Mouse (Mus musculus) liver, postnatal 0 days (tissue): Measurements from ENCODE around the gene 9930021J03Rik. TPM values are rescaled to one million over a fixed set of nuclear protein-coding genes. Genes with fewer than 3 reads are reported as not detected.
A peak's percentile ranks its signal among the peaks of the same experiment; 100 is the strongest.

Experiments used
- ATAC-seq: fragments of 200-750 bp; cut with Nextera tagmentation; 2 replicates; pipeline ENCODE4 v1.8.0; 2017; ENCODE audit warnings: mild to moderate bottlenecking, moderate library complexity
- DNase-seq: peaks from one replicate; pipeline ENCODE4 v3.0.0-alpha.2; 2016
- H3K27ac ChIP-seq: fragments of 300-500 bp; sonication (generic); 2 replicates; pipeline ENCODE4 v1.5.1; 2014; ENCODE audit warnings: antibody characterized with exemption, moderate library complexity, mild to moderate bottlenecking, low read depth
- H3K27me3 ChIP-seq: fragments of 300-500 bp; sonication (generic); 2 replicates; pipeline ENCODE4 v1.6.1; 2014; ENCODE audit warnings: low read length, control low read depth, mixed read lengths; ENCODE audit not compliant: insufficient read depth
- H3K36me3 ChIP-seq: fragments of 300-500 bp; sonication (generic); replicated peaks from 2 replicates; pipeline ENCODE4 v1.6.1; 2014; ENCODE audit warnings: mild to moderate bottlenecking, control low read depth, low read length, moderate library complexity, mixed read lengths; ENCODE audit not compliant: insufficient read depth
- H3K4me1 ChIP-seq: fragments of 300-500 bp; sonication (generic); 2 replicates; pipeline ENCODE4 v1.6.1; 2014; ENCODE audit warnings: antibody characterized with exemption, mild to moderate bottlenecking, control low read depth; ENCODE audit not compliant: insufficient read depth
- H3K4me2 ChIP-seq: fragments of 300-500 bp; sonication (generic); 2 replicates; pipeline ENCODE4 v1.6.1; 2014; ENCODE audit warnings: low read depth, mild to moderate bottlenecking, low read length, moderate library complexity, mixed read lengths
- H3K4me3 ChIP-seq: fragments of 300-500 bp; sonication (generic); 2 replicates; pipeline ENCODE4 v1.5.1; 2014; ENCODE audit warnings: low read depth, low read length
- H3K9ac ChIP-seq: fragments of 300-500 bp; sonication (generic); replicated peaks from 2 replicates; pipeline ENCODE4 v1.6.1; 2014; ENCODE audit warnings: mild to moderate bottlenecking, moderate library complexity
- H3K9me3 ChIP-seq: fragments of 300-500 bp; sonication (generic); 2 replicates; pipeline ENCODE4 v1.6.1; 2016; ENCODE audit warnings: mild to moderate bottlenecking, control low read depth, low read length, mixed read lengths
- CTCF ChIP-seq: sonication (generic); IDR thresholded peaks from 2 replicates; pipeline ENCODE4 v1.5.1; 2016; ENCODE audit warnings: antibody characterized with exemption, low read depth
- EP300 ChIP-seq: IDR thresholded peaks from 2 replicates; pipeline ENCODE4 v1.6.1; 2016; ENCODE audit warnings: antibody characterized with exemption, low read depth, mild to moderate bottlenecking
- WGBS: fragments of 180-500 bp; shearing (Covaris S2); extraction: QIAGEN DNeasy Blood & Tissue Kit; methylation state at CpG from one replicate; pipeline ENCODE4 v1.1.7; 2014; ENCODE audit not compliant: insufficient replicate concordance; 5-methylcytosine and 5-hydroxymethylcytosine counted together
- polyA plus RNA-seq: library from polyadenylated mRNA; unstranded; fragments of >200 nt; fragmentation: Nextera tagmentation; extraction: Ambion mirVana; gene quantifications from 2 replicates; pipeline ENCODE4 v1.2.1, GENCODE M21; 2015

The 9930021J03Rik gene
- polyA plus RNA-seq: 1.4 TPM in 2 replicates

GRCm38 (mm10) chr19:29805917-29806785 is at the start of gene 9930021J03Rik:
TSS of gene 9930021J03Rik (minus strand) at chr19:29805989.
- peak; percentile 100 for DNase-seq
- Histone ChIP-seq H3K4me1 (peaks cover 4% of the 10 kb centered on the region), H3K4me3 (peak within 1 kb of the TSS; percentile 94), H3K4me2 (peak within 1 kb of the TSS; percentile 100), H3K27me3 (no peaks in the 10 kb centered on the region), H3K9me3 (no peaks in the 10 kb centered on the region), H3K36me3 (peaks cover 10% of the 10 kb centered on the region; the same call in 1 of the 2 replicates), H3K9ac (peak within 1 kb of the TSS; percentile 85), H3K27ac (peak within 1 kb of the TSS; percentile 89)
- TF ChIP-seq CTCF (no peak), EP300 (peak; percentile 64; the same call in 1 of the 2 replicates)
- 0% methylated on average over 27 of the region's 95 CpGs for WGBS
- peak; percentile 94 for ATAC-seq

GRCm38 (mm10) chr19:29853711-29854110 is 47.9 kb upstream of the 9930021J03Rik start:
- no peak overlapping the region for H3K4me3 ChIP-seq
- no peak overlapping the region for H3K4me2 ChIP-seq
- no peaks in the 10 kb centered on the region for H3K27me3 ChIP-seq
- no peak overlapping the region for H3K27ac ChIP-seq
- H3K9me3 ChIP-seq: no peaks in the 10 kb centered on the region
- H3K4me1 ChIP-seq: no peaks in the 10 kb centered on the region
- 71% methylated on average over 5 of the region's 5 CpGs for WGBS
- no peak for ATAC-seq
- DNase-seq: no peak
- H3K36me3 ChIP-seq: no peaks in the 10 kb centered on the region
- TF ChIP-seq EP300: no peak
- TF ChIP-seq CTCF: no peak
- H3K9ac ChIP-seq: no peak overlapping the region

- ATAC-seq (no peak), DNase-seq (no peak)
- Histone ChIP-seq H3K4me3 (no peak overlapping the region), H3K4me2 (no peak overlapping the region), H3K27me3 (no peaks in the 10 kb centered on the region), H3K4me1 (no peaks in the 10 kb centered on the region), H3K9ac (no peak overlapping the region), H3K9me3 (no peaks in the 10 kb centered on the region), H3K36me3 (no peaks in the 10 kb centered on the region), H3K27ac (no peak overlapping the region)
- WGBS: 35% methylated on average over 12 of the region's 12 CpGs
- TF ChIP-seq EP300 (no peak), CTCF (no peak)
Measured at GRCm38 (mm10) chr19:29851036-29851690, 45.4 kb upstream of the 9930021J03Rik start.

GRCm38 (mm10) chr19:29849924-29850551 is 44.2 kb upstream of the 9930021J03Rik start:
- 66% methylated on average over 11 of the region's 11 CpGs for WGBS
- no peaks in the 10 kb centered on the region for H3K9me3 ChIP-seq
- TF ChIP-seq CTCF: no peak
- TF ChIP-seq EP300: no peak

GRCm38 (mm10) chr19:29844036-29844661 is 38.4 kb upstream of the 9930021J03Rik start:
- no peak overlapping the region for H3K4me3 ChIP-seq
- ATAC-seq: no peak
- WGBS: 70% methylated on average over 12 of the region's 12 CpGs
- no peak overlapping the region for H3K4me2 ChIP-seq
- TF ChIP-seq CTCF (no peak), EP300 (no peak)
- no peaks in the 10 kb centered on the region for H3K27me3 ChIP-seq
- no peaks in the 10 kb centered on the region for H3K4me1 ChIP-seq
- H3K36me3 ChIP-seq: no peaks in the 10 kb centered on the region
- no peaks in the 10 kb centered on the region for H3K9me3 ChIP-seq
- H3K9ac ChIP-seq: no peak overlapping the region
- no peak for DNase-seq
- no peak overlapping the region for H3K27ac ChIP-seq

More at GRCm38 (mm10) chr19:29849924-29850551, 44.2 kb upstream of the 9930021J03Rik start:
- H3K27me3 ChIP-seq: no peaks in the 10 kb centered on the region
- H3K4me3 ChIP-seq: no peak overlapping the region
- no peaks in the 10 kb centered on the region for H3K4me1 ChIP-seq
- H3K4me2 ChIP-seq: no peak overlapping the region
- no peaks in the 10 kb centered on the region for H3K36me3 ChIP-seq
- H3K9ac ChIP-seq: no peak overlapping the region
- no peak for DNase-seq
- no peak for ATAC-seq
- H3K27ac ChIP-seq: no peak overlapping the region
